Mouse (Mus musculus): Measurements from ENCODE around the gene Ghrl.

The Ghrl gene

GRCm38 (mm10) chr6:113668287-113669154 lies 51.2 kb downstream of the Ghrl start:
- peak; percentile 31 to 47 for DNase-seq (ENCODE audit: low spot score in 2 of 2)

- DNase-seq (ENCODE audit: low spot score in 2 of 2), result no peak
Measured at GRCm38 (mm10) chr6:113667611-113668122, 52.0 kb downstream of the Ghrl start.
